Mouse (Mus musculus): ENCODE data around the gene Mvb12a. TPM values are rescaled to one million over a fixed set of nuclear protein-coding genes. Genes with fewer than 3 reads are reported as not detected.

Gene Mvb12a
- polyA plus RNA-seq, 1 experiment from 2014 or later = 56.9 TPM

DNA sequence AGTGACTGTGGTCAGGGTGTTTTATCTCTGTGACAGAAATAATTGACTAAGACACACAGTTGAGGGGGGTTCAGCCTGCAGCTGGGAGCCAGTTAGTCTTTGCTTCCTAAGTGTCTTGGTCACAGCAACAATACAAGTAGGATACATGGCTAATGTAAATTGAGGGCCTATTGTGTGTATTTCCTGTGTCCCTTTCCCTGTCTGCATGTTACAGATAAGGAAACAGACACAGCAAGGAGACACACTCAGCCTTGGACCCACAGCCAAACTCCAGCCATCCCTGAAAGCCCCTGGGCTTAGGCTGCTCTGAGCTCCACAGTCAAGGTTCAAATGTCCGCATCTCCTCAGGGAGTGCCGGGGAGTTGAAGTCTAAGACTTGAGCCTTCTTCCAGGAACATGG is 11.9 kb downstream of the Mvb12a start:
- WGBS = 91% methylated on average over 2 of the region's 2 CpGs
- Histone ChIP-seq H3K4me1 (peaks cover 12% of the 10 kb centered on the region), H3K9ac (replicated peaks) (no peak overlapping the region), H3K4me2 (replicated peaks) (no peak overlapping the region), H3K36me3 (no peaks in the 10 kb centered on the region), H3K9me3 (no peaks in the 10 kb centered on the region), H3K27ac (replicated peaks) (no peak overlapping the region), H3K4me3 (no peak overlapping the region), H3K27me3 (peaks cover 46% of the 10 kb centered on the region)
- ATAC-seq (replicated peaks) = no peak

DNA sequence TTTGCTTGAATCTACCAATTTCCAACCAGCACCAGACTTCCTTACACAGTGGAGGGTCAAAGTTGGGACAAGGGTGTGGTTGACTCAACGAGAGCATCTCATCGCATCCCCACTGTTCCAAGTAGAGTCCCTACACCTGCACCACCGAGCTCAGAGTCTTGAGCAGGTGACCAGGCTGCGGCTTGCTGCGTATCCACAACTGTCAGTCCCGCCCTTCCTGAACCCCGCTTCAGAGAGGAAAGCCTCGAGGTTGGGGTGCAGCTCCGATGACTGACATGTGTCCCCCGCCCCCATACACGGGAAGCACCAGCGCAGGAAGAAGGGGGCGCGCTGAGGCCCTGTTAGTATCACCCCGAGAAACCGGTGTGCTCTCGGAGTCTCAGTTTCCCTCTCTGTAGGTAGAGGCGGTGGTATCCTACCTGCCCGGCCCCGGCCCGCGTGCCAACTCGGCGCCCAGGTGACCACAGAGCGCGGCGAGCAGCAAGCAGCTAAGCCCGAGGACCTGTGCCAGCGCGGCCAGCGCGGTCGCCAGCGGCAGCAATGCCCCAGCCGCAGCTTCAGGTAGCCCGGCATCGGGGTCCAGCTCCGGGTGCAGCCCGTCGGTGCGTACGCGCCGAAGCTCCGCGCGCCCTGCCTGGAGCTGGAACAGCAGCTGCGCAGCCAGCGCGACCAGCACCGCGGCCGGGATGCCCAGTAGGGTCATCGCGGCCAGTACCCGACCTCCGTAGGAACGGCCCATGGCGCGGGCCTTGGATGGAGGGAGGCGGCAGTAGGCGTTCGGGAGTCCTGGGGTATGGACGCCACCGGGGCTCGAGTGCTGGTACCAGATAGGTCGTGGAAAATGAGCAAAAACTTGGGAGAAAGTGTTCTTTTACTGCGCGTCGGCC is 15.6 kb downstream of the Mvb12a start, which contains the start of gene Tmem221:
Gene Tmem221 (minus strand): TSS at position 801 of the 887 bp plus-strand sequence.
- H3K27me3 ChIP-seq = peaks cover 81% of the 10 kb centered on the region
- no peaks in the 10 kb centered on the region for H3K36me3 ChIP-seq
- H3K4me2 ChIP-seq (replicated peaks) = peak within 1 kb of the TSS; percentile 33
- peaks cover 19% of the 10 kb centered on the region for H3K4me1 ChIP-seq
- H3K4me3 ChIP-seq = peak within 1 kb of the TSS; percentile 26
- no peak within 1 kb of the TSS for H3K9ac ChIP-seq (replicated peaks)
- no peak within 1 kb of the TSS for H3K27ac ChIP-seq (replicated peaks)
- no peak for ATAC-seq (replicated peaks)
- WGBS = 3% methylated on average over 70 of the region's 70 CpGs
- no peaks in the 10 kb centered on the region for H3K9me3 ChIP-seq

DNA sequence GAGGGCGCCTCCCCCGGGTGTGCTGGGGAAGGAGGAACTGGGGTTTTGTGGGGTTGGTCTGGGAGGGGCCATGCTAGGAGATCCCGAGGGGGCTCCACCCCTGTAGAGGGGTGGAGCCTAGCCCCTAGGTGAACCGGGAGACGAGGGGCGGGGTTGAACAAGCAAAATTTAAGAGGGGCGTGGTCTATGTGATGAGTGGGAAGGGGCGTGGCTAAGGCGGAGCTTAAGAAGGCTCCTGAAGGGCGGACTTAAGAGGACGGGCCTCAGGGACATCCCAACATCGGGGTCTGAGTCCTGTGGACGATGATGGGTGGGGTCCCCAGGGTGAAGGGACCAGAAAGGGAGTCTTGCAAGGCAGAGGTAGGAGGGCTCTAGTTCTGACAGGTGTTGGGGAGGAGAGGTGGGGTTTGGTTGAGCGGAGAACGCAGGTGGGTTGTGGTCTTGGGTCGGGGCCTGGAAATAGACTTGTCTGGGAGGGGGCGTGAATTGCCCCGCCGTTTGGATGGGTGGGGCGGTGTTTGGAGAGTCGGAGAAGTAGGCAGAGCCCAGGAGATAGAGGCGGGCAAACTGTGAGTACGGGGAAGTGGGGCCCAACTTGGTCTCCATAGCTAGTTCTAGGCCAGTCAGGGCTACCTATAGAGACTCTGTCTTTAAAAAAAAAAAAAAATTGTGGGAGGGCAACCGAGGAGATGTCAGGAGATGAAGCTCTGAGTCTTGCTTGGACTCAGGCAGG is 16.4 kb downstream of the Mvb12a start:
- H3K9ac ChIP-seq (replicated peaks) = no peak overlapping the region
- H3K27ac ChIP-seq (replicated peaks) = no peak overlapping the region
- no peak; the same call in 1 of the 2 replicates for ATAC-seq (replicated peaks)
- peak overlapping the region; percentile 26 for H3K4me3 ChIP-seq
- peaks cover 19% of the 10 kb centered on the region for H3K4me1 ChIP-seq
- peak overlapping the region; percentile 33 for H3K4me2 ChIP-seq (replicated peaks)
- H3K27me3 ChIP-seq = peaks cover 81% of the 10 kb centered on the region
- H3K9me3 ChIP-seq = no peaks in the 10 kb centered on the region
- H3K36me3 ChIP-seq = no peaks in the 10 kb centered on the region
- 2% methylated on average over 24 of the region's 24 CpGs for WGBS

DNA sequence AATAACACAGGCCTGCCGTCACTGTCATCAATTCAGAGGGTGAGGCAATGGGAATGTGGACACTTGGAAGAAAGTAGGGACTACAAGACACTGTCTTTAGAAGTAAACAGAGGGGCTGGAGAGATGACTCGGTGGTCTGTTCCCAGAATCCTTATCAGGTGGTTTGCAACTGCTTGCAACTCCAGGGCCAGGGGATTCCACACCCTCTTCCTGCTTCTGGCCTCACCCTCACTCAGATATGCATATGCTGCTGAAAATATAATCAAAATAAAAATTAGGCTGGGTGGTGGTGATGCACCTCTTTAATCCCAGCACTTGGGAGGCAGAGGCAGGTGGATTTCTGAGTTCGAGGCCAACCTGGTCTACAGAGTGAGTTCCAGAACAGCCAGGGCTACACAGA is 17.3 kb downstream of the Mvb12a start:
- Histone ChIP-seq H3K4me2 (replicated peaks) (no peak overlapping the region), H3K27ac (replicated peaks) (no peak overlapping the region), H3K9me3 (no peaks in the 10 kb centered on the region), H3K27me3 (peaks cover 78% of the 10 kb centered on the region), H3K4me1 (peaks cover 19% of the 10 kb centered on the region), H3K4me3 (no peak overlapping the region), H3K9ac (replicated peaks) (no peak overlapping the region), H3K36me3 (no peaks in the 10 kb centered on the region)
- no peak for ATAC-seq (replicated peaks)
- 75% methylated on average over 3 of the region's 3 CpGs for WGBS

DNA sequence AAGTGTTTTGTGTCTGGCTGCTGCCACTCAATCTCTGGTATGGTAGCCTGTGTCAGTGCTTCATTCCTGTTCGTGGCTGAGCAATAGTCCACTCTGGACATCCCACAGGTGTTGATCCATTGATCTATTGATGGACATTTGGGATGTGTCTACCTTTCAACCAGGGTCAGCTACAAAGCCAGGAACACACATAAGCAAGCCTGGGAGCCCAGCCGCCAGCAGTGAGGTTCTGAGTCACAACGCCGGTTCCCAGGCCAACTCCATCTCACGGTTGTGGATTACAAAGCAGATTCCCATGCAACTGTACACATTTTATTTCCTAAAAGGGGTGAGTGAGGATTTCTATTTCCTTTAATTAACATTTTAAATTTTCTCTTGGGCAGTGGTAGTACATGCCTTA is 18.0 kb downstream of the Mvb12a start:
- Histone ChIP-seq H3K4me2 (replicated peaks) (no peak overlapping the region), H3K27me3 (peaks cover 73% of the 10 kb centered on the region), H3K9me3 (no peaks in the 10 kb centered on the region), H3K9ac (replicated peaks) (no peak overlapping the region), H3K4me1 (peaks cover 19% of the 10 kb centered on the region), H3K4me3 (no peak overlapping the region), H3K36me3 (no peaks in the 10 kb centered on the region), H3K27ac (replicated peaks) (no peak overlapping the region)
- no peak for ATAC-seq (replicated peaks)
- 85% methylated on average over 5 of the region's 5 CpGs for WGBS

DNA sequence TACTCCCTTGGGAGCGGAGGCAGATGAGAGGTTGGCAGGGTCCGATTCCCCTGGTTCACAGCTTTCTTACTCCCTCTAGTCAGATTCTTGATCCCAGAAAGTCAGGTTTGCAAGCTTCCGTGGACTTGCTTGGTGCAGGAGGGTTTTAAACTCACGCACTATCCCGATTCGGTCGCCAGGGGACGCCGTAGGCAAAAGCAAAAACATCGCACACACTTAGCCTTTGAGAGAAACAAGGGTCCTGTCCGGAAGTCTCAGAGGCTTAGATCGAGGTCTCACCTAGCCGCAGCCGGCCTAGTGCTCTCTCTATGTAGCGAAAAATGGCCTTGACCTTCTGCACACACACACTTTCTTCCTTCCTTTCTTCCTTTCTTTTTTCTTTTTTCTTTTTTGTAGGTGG is 18.7 kb downstream of the Mvb12a start:
- no peaks in the 10 kb centered on the region for H3K9me3 ChIP-seq
- peak; percentile 41; the same call in 1 of the 2 replicates for ATAC-seq (replicated peaks)

DNA sequence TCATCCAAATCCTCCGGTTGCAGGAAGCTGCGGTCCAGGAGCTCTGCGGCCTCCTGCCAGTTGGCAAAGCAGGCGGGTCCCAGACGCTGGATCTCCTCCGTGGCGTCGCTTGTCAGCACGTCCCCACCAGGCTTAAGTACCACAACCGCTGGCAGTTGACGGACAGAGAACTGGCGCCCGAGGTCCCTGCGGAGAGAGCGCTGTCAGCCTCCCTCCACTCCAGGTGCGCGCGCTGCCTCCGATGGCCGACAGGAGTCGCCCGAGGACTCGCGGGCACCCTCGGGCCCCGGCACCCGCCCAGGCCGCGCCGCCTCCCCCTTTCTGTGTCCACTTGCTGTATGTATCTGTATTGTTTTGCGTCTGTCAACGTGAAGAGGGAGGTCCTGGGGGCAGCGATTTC is 20.0 kb downstream of the Mvb12a start:
- Histone ChIP-seq H3K36me3 (no peaks in the 10 kb centered on the region), H3K4me1 (peaks cover 19% of the 10 kb centered on the region), H3K9ac (replicated peaks) (0 out of 2 replicates have a peak overlapping the region, but pooled peaks have one; percentile 20), H3K27me3 (peaks cover 53% of the 10 kb centered on the region), H3K9me3 (no peaks in the 10 kb centered on the region), H3K27ac (replicated peaks) (no peak overlapping the region), H3K4me3 (peak overlapping the region; percentile 24), H3K4me2 (replicated peaks) (peak overlapping the region; percentile 43)
- under 1% methylated on average over 33 of the region's 33 CpGs for WGBS
- ATAC-seq (replicated peaks) = peak; percentile 42

More for the DNA sequence above, 18.7 kb downstream of the Mvb12a start:
- Histone ChIP-seq H3K36me3 (no peaks in the 10 kb centered on the region), H3K27ac (replicated peaks) (no peak overlapping the region), H3K4me2 (replicated peaks) (no peak overlapping the region), H3K9ac (replicated peaks) (no peak overlapping the region), H3K4me1 (peaks cover 19% of the 10 kb centered on the region), H3K27me3 (peaks cover 67% of the 10 kb centered on the region), H3K4me3 (no peak overlapping the region)
- 2% methylated on average over 15 of the region's 15 CpGs for WGBS

DNA sequence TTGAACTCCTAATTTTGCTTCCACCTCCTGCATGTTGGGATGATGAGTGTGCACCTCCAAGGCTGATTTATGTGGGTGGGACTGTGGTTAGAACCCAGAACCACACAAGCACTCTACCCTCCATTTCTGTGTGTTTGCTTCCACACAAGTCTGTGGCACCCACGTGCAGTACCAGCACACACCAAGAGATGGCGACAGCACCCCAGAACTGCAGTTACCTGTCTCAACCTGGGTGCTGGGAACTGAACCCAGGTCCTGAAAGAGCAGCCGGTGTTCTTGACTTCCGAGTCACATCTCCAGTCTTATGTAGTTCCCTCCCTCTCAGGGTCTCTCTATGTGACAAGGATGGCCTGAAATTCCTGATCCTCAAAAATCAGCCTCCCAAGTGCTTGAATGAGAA is 21.3 kb downstream of the Mvb12a start:
- no peak overlapping the region for H3K27ac ChIP-seq (replicated peaks)
- no peak overlapping the region for H3K4me2 ChIP-seq (replicated peaks)
- ATAC-seq (replicated peaks) = no peak
- H3K36me3 ChIP-seq = no peaks in the 10 kb centered on the region
- WGBS = 88% methylated on average over 4 of the region's 4 CpGs
- no peak overlapping the region for H3K9ac ChIP-seq (replicated peaks)
- peaks cover 18% of the 10 kb centered on the region for H3K4me1 ChIP-seq
- H3K27me3 ChIP-seq = peaks cover 41% of the 10 kb centered on the region
- no peaks in the 10 kb centered on the region for H3K9me3 ChIP-seq
- H3K4me3 ChIP-seq = no peak overlapping the region

DNA sequence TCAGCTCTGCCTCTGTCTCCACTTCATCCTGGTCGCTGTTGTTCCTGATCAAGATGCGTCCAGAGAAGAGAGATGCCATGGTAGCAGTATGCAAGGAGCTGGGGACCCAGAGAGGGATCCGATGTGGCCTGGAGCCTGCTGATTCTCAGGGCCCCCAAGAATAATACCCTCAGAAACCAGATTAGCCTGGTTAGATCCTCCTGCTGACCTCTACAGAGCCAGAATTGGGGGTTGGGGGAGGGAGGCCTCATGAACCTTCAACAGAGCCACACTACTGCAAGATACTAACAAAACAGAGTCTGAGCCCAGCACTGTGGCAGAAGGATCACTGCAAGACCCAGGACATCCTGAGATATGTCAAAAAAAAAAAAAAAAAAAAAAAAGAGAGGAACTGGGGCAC is 23.8 kb downstream of the Mvb12a start, which contains the start of gene Nxnl1:
Gene Nxnl1 (minus strand): TSS at position 101 of the 400 bp plus-strand sequence.
- Histone ChIP-seq H3K27ac (replicated peaks) (no peak within 1 kb of the TSS), H3K4me1 (peaks cover 26% of the 10 kb centered on the region), H3K4me3 (no peak within 1 kb of the TSS), H3K9me3 (no peaks in the 10 kb centered on the region), H3K9ac (replicated peaks) (no peak within 1 kb of the TSS), H3K4me2 (replicated peaks) (no peak within 1 kb of the TSS), H3K27me3 (peaks cover 18% of the 10 kb centered on the region), H3K36me3 (no peaks in the 10 kb centered on the region)
- ATAC-seq (replicated peaks) = no peak
- 58% methylated on average over 3 of the region's 3 CpGs for WGBS

DNA sequence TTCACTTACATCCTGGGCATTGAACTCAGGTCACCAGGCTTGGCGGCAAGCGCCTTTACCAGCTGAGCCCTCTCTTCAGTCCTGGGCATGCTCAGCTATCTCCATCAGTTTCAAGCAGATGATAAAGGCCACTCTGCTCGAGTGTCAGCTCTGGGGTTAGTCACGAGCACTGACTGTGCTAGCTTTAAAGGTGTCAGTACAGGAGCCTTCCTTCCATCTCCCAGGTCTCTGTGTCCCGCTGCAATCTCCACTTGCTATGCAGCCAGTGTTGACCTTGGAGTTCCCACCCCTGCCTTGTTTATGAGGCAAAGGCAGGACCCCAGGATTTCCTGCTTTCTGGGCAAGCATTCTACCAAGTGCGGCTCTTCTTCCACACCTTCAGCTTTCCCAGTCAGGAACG is 24.9 kb downstream of the Mvb12a start:
- H3K9ac ChIP-seq (replicated peaks) = no peak overlapping the region
- H3K4me2 ChIP-seq (replicated peaks) = no peak overlapping the region
- WGBS = 77% methylated on average over 7 of the region's 7 CpGs
- H3K36me3 ChIP-seq = no peaks in the 10 kb centered on the region
- H3K27ac ChIP-seq (replicated peaks) = no peak overlapping the region
- peaks cover 7% of the 10 kb centered on the region for H3K27me3 ChIP-seq
- peaks cover 34% of the 10 kb centered on the region for H3K4me1 ChIP-seq
- H3K4me3 ChIP-seq = no peak overlapping the region
- no peak for ATAC-seq (replicated peaks)
- no peaks in the 10 kb centered on the region for H3K9me3 ChIP-seq

DNA sequence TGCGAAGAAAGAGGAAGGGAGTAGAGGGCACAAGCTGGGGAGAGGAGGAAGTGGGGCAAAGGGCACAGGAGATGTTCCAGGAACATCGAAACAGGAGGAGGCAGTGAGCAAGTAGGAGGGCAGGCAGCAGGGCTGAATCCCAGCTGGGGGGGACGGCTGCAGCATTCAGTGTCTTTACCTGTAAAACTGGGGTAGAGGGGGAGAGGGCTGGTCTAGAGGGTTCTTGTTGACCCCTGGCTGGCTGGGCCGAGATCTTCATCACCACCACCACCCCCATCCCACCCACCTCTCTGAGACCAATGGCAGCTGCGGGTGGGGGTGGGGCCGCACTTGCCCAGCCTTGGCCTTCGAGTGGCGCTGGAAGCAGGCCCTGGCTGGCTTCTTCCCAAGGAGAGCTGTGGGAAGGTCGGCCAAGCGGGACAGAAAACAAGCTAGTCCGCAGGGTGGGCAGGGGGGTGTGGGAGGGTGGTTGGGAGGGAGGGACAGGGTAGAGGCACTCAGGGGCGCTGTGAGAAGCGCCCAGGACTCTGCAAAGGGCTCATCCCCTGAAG is 25.7 kb downstream of the Mvb12a start, which contains the start of gene Slc27a1:
Gene Slc27a1 (plus strand): TSS at position 496 of the 551 bp plus-strand sequence.
- no peaks in the 10 kb centered on the region for H3K36me3 ChIP-seq
- peak within 1 kb of the TSS; percentile 49 for H3K4me2 ChIP-seq (replicated peaks)
- peaks cover 38% of the 10 kb centered on the region for H3K4me1 ChIP-seq
- no peak for ATAC-seq (replicated peaks)
- peak within 1 kb of the TSS; percentile 86 for H3K27ac ChIP-seq (replicated peaks)
- H3K9ac ChIP-seq (replicated peaks) = peak within 1 kb of the TSS; percentile 67
- H3K9me3 ChIP-seq = no peaks in the 10 kb centered on the region
- H3K4me3 ChIP-seq = peak within 1 kb of the TSS; percentile 61
- H3K27me3 ChIP-seq = no peaks in the 10 kb centered on the region
- 10% methylated on average over 13 of the region's 13 CpGs for WGBS

DNA sequence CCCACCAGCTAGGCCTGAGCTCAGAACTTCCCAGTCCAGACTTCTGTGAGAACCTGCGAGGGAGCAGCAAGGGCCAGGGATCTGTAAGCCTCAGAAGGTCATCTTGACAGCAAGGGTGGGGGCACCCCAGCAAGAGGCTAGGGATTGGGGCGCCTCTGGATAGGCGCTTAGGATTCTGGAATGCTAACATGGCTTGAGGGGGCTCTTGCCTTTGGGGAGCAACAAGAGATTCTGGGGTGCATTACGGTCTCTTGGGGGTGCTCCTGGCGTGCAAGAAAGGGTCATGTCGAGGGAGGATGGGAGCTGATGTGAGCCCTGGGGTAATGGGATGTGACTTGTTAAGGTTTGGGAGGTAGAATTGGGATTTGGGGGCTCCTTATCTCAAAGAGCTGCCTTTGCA is 26.2 kb downstream of the Mvb12a start:
- Histone ChIP-seq H3K4me1 (peaks cover 38% of the 10 kb centered on the region), H3K4me2 (replicated peaks) (peak overlapping the region; percentile 49), H3K27ac (replicated peaks) (peak overlapping the region; percentile 86), H3K9me3 (no peaks in the 10 kb centered on the region), H3K4me3 (peak overlapping the region; percentile 61), H3K9ac (replicated peaks) (peak overlapping the region; percentile 67), H3K27me3 (no peaks in the 10 kb centered on the region), H3K36me3 (no peaks in the 10 kb centered on the region)
- WGBS = 14% methylated on average over 6 of the region's 6 CpGs
- no peak for ATAC-seq (replicated peaks)

Measured in forebrain, embryonic 15.5 days (tissue).